Mouse (Mus musculus) CH12.LX (cell line): ENCODE measurements at regions not wholly inside any gene's neighbourhood (a gene's known extent, or its start where the extent isn't known, plus 50 kb on each side); places are given as distances from the start of the nearest gene placed in this dataset.

Experiments
- DNase-seq: peaks from one replicate; pipeline ENCODE4 v3.0.0-alpha.2; 2013; ENCODE audit errors: extremely low read depth
- H3K27ac ChIP-seq: 2 replicates; pipeline ENCODE4 v1.5.1; 2012; ENCODE audit warnings: low read depth, mild to moderate bottlenecking, control low read depth, moderate library complexity; ENCODE audit not compliant: insufficient read depth
- H3K27me3 ChIP-seq: replicated peaks from 2 replicates; pipeline ENCODE3; 2012; ENCODE audit warnings: inconsistent platforms
- H3K36me3 ChIP-seq, 2 experiments: replicated peaks in 1 of 2; 2 replicates each; pipeline versions ENCODE3 to v1.6.1; 2012; ENCODE audit warnings: inconsistent platforms in 1 of 2, low read length in 1 of 2, mild to moderate bottlenecking in 1 of 2, mixed read lengths in 1 of 2, moderate library complexity in 1 of 2; ENCODE audit not compliant: control insufficient read depth in 1 of 2, insufficient read depth in 1 of 2
- H3K4me1 ChIP-seq, 2 experiments: 2 replicates each; pipeline ENCODE4 v1.6.1; 2012; ENCODE audit warnings: inconsistent platforms in 1 of 2, moderate library complexity in 1 of 2; ENCODE audit not compliant: insufficient read depth in 2 of 2, control insufficient read depth in 1 of 2
- H3K4me2 ChIP-seq: 2 replicates; pipeline ENCODE4 v1.6.1; 2012; ENCODE audit warnings: low read depth, mild to moderate bottlenecking, control low read depth; ENCODE audit not compliant: poor library complexity, insufficient read depth, severe bottlenecking
- H3K4me3 ChIP-seq, 3 experiments: fragments of 150-350 bp in 1 of 3; sonication (generic) in 1 of 3; replicated peaks in 1 of 3; 2 replicates each; pipeline versions ENCODE3 to v1.5.1; 2011 to 2012; ENCODE audit warnings: low read depth in 2 of 3, low read length in 2 of 3, mild to moderate bottlenecking in 2 of 3, moderate library complexity in 2 of 3, control low read depth in 1 of 3, improper control_type of control experiment in 1 of 3, inconsistent platforms in 1 of 3, mixed read lengths in 1 of 3; ENCODE audit not compliant: poor library complexity in 1 of 3
- H3K79me2 ChIP-seq: replicated peaks from 2 replicates; pipeline ENCODE4 v1.6.1; 2012; ENCODE audit warnings: mild to moderate bottlenecking, moderate library complexity; ENCODE audit not compliant: control insufficient read depth, poor library complexity, insufficient read depth, severe bottlenecking; ENCODE audit errors: extremely low read depth
- H3K9ac ChIP-seq: 2 replicates; pipeline ENCODE4 v1.6.1; 2012; ENCODE audit warnings: low read depth, mild to moderate bottlenecking, control low read depth, moderate library complexity; ENCODE audit not compliant: insufficient read depth
- H3K9me3 ChIP-seq: replicated peaks from 2 replicates; pipeline ENCODE3; 2012; ENCODE audit warnings: low read length, inconsistent platforms, mixed read lengths
- CHD1 ChIP-seq: IDR thresholded peaks from 2 replicates; pipeline ENCODE4 v1.6.1; 2012; ENCODE audit warnings: low read depth, low read length, improper control_type of control experiment, inconsistent platforms
- E2F4 ChIP-seq: IDR thresholded peaks from 2 replicates; pipeline ENCODE4 v1.6.1; 2011; ENCODE audit warnings: low read depth, low read length, improper control_type of control experiment; ENCODE audit not compliant: insufficient replicate concordance
- ELF1 ChIP-seq: IDR thresholded peaks from 2 replicates; pipeline ENCODE4 v1.6.1; 2014; ENCODE audit warnings: low read depth, mild to moderate bottlenecking, inconsistent platforms, low read length, improper control_type of control experiment
- ETS1 ChIP-seq: conservative IDR thresholded peaks from 2 replicates; pipeline ENCODE4 v1.6.1; 2012; ENCODE audit warnings: low read depth, mild to moderate bottlenecking, inconsistent platforms, low read length, improper control_type of control experiment, moderate library complexity
- GABPA ChIP-seq: IDR thresholded peaks from 2 replicates; pipeline ENCODE4 v1.6.1; 2012; ENCODE audit warnings: low read depth, low read length, improper control_type of control experiment, inconsistent platforms; ENCODE audit not compliant: insufficient replicate concordance
- HCFC1 ChIP-seq: IDR thresholded peaks from 2 replicates; pipeline ENCODE4 v1.6.1; 2012; ENCODE audit warnings: low read depth, mild to moderate bottlenecking, inconsistent platforms, low read length, improper control_type of control experiment
- JUN ChIP-seq: IDR thresholded peaks from 2 replicates; pipeline ENCODE4 v1.6.1; 2011; ENCODE audit warnings: low read depth, mild to moderate bottlenecking, low read length, improper control_type of control experiment, moderate library complexity; ENCODE audit not compliant: insufficient read depth
- JUND ChIP-seq: conservative IDR thresholded peaks from 2 replicates; pipeline ENCODE4 v1.6.1; 2011; ENCODE audit warnings: low read depth, low read length, improper control_type of control experiment
- NRF1 ChIP-seq: IDR thresholded peaks from 2 replicates; pipeline ENCODE4 v1.6.1; 2014; ENCODE audit warnings: low read depth, mild to moderate bottlenecking, inconsistent platforms, low read length, improper control_type of control experiment, moderate library complexity
- POLR2A ChIP-seq: IDR thresholded peaks from 2 replicates; pipeline ENCODE4 v1.6.1; 2011; ENCODE audit warnings: low read depth, mild to moderate bottlenecking, improper control_type of control experiment, low read length
- POLR2AphosphoS2 ChIP-seq: IDR thresholded peaks from 2 replicates; pipeline ENCODE4 v1.6.1; 2011; ENCODE audit warnings: low read depth, low read length, improper control_type of control experiment
- RCOR1 ChIP-seq: conservative IDR thresholded peaks from 2 replicates; pipeline ENCODE4 v1.6.1; 2012; ENCODE audit warnings: low read depth, mild to moderate bottlenecking, inconsistent platforms, low read length, improper control_type of control experiment
- TBP ChIP-seq: conservative IDR thresholded peaks from 2 replicates; pipeline ENCODE4 v1.6.1; 2011; ENCODE audit warnings: low read depth, low read length, improper control_type of control experiment
- TCF12 ChIP-seq: IDR thresholded peaks from 2 replicates; pipeline ENCODE4 v1.6.1; 2014; ENCODE audit warnings: low read depth, mild to moderate bottlenecking, inconsistent platforms, low read length, improper control_type of control experiment
- USF2 ChIP-seq: conservative IDR thresholded peaks from 2 replicates; pipeline ENCODE4 v1.6.1; 2011; ENCODE audit warnings: low read depth, low read length, improper control_type of control experiment
- ZC3H11A ChIP-seq: IDR thresholded peaks from 2 replicates; pipeline ENCODE4 v1.6.1; 2012; ENCODE audit warnings: low read depth, mild to moderate bottlenecking, inconsistent platforms, low read length, improper control_type of control experiment
- ZMIZ1 ChIP-seq: IDR thresholded peaks from 2 replicates; pipeline ENCODE4 v1.6.1; 2012; ENCODE audit warnings: low read depth, mild to moderate bottlenecking, inconsistent platforms, low read length, improper control_type of control experiment
- ZNF384 ChIP-seq: IDR thresholded peaks from 2 replicates; pipeline ENCODE4 v1.6.1; 2012; ENCODE audit warnings: low read depth, low read length, improper control_type of control experiment, inconsistent platforms
- dilution Hi-C: fragments of 300-500 bp; cut with MboI; formaldehyde crosslinking; loops from 2 replicates; pipeline ENCODE4 v1.14.3; 2020; ENCODE audit warnings: low sequenced_read_pairs; ENCODE audit not compliant: extremely low pct_unique_long_range_greater_than_20kb, extremely low pct_ligation_motif_present
- in situ Hi-C: fragments of 300-500 bp; cut with MboI; formaldehyde crosslinking; loops from 3 replicates; pipeline ENCODE4 v1.14.3; 2019; ENCODE audit warnings: low sequenced_read_pairs, low pct_ligation_motif_present, low pct_unique_long_range_greater_than_20kb, mixed read lengths

- no peak overlapping the region for H3K4me2 ChIP-seq
- DNase-seq: no peak
- in situ Hi-C loops: no loop called here
Observed at GRCm38 (mm10) chr2:133345964-133346788, 205.8 kb upstream of the Bmp2 start.

GRCm38 (mm10) chr2:133346789-133347424 is 205.1 kb upstream of the Bmp2 start:
- H3K79me2 ChIP-seq: no peaks in the 10 kb centered on the region
- no peaks in the 10 kb centered on the region for H3K36me3 ChIP-seq
- in situ Hi-C loops: no loop called here
- H3K27ac ChIP-seq: no peak overlapping the region
- DNase-seq: no peak
- peaks cover 15% of the 10 kb centered on the region for H3K9me3 ChIP-seq
- no peak overlapping the region for H3K4me3 ChIP-seq
- TF ChIP-seq POLR2A (no peak), USF2 (no peak), POLR2AphosphoS2 (no peak), HCFC1 (no peak), JUN (no peak), ELF1 (no peak), TBP (no peak), E2F4 (no peak), JUND (no peak), ZMIZ1 (no peak), ETS1 (no peak), CHD1 (no peak), RCOR1 (no peak), NRF1 (no peak)
- no peaks in the 10 kb centered on the region for H3K27me3 ChIP-seq
- no peak overlapping the region for H3K4me2 ChIP-seq
- H3K9ac ChIP-seq: no peak overlapping the region
- no peaks in the 10 kb centered on the region for H3K4me1 ChIP-seq
- dilution Hi-C loops: no loop called here

More at GRCm38 (mm10) chr2:133345964-133346788, 205.8 kb upstream of the Bmp2 start:
- H3K4me3 ChIP-seq: no peak overlapping the region
- no peaks in the 10 kb centered on the region for H3K79me2 ChIP-seq
- dilution Hi-C loops: no loop called here
- no peak overlapping the region for H3K27ac ChIP-seq
- H3K27me3 ChIP-seq: no peaks in the 10 kb centered on the region
- peaks cover 15% of the 10 kb centered on the region for H3K9me3 ChIP-seq
- no peak overlapping the region for H3K9ac ChIP-seq
- H3K4me1 ChIP-seq: no peaks in the 10 kb centered on the region
- no peak for TF ChIP-seq JUN
- TF ChIP-seq TCF12: no peak
- no peak for TF ChIP-seq POLR2A
- no peak for TF ChIP-seq ZC3H11A
- TF ChIP-seq ETS1: no peak
- no peak for TF ChIP-seq ZNF384
- TF ChIP-seq GABPA: no peak
- no peaks in the 10 kb centered on the region for H3K36me3 ChIP-seq
